ENCODE assay signal across 28 mouse cellular contexts in genomic region chr7:19447689-19448088, GRCm38 (mm10). TPM values are rescaled to one million over a fixed set of nuclear protein-coding genes. Genes with fewer than 3 reads are reported as not detected.
DNase-seq lines count a peak whose midpoint lies in the region; ATAC-seq lines count a peak whose summit lies in the region.
"Had no signal": no experiment of that assay in that cellular context is flagged by ENCODE, and none has a peak within 500 bp of the region (broad histone marks: within the 10 kb centered on the region; RNA-seq: fewer than 3 reads in every experiment).

No protein-coding gene starts in this region.

- H3K9me3 ChIP-seq in forebrain, embryonic 16.5 days (ENCODE audit: control insufficient read depth, low read length) = no peaks in the 10 kb centered on the region
- no peaks in the 10 kb centered on the region for H3K9me3 ChIP-seq in forebrain, embryonic 13.5 days (replicated peaks)
- H3K9me3 ChIP-seq: embryonic facial prominence, embryonic 10.5 days; limb, embryonic 10.5 days; liver, embryonic 15.5 days; lung, embryonic 15.5 days; megakaryocyte, embryonic 14.5 days; midbrain, embryonic 15.5 days; neural tube, embryonic 12.5 days had no signal

- WGBS in forebrain, embryonic 16.5 days = 84% methylated on average over 16 of the region's 16 CpGs
- 85% methylated on average over 16 of the region's 16 CpGs for WGBS in forebrain, embryonic 13.5 days

- H3K4me2 ChIP-seq in forebrain, embryonic 16.5 days (ENCODE audit: low read length) = no peak overlapping the region
- no peak overlapping the region for H3K4me2 ChIP-seq in forebrain, embryonic 13.5 days
- H3K4me2 ChIP-seq: heart, embryonic 11.5 days; liver, embryonic 15.5 days; lung, embryonic 15.5 days; midbrain, embryonic 15.5 days; neural tube, embryonic 12.5 days had no signal

- peak; percentile 54 to 82 for DNase-seq in layer of hippocampus, postnatal 14 days (ENCODE audit: low spot score in 2 of 2)
- DNase-seq in layer of hippocampus, adult 11-12 months (ENCODE audit: low spot score) = no peak
- DNase-seq in cerebellum, adult 18-20 months = peak; percentile 58 to 67
- peak; percentile 75 for DNase-seq in cerebellum, adult 9-11 months
- no peak for DNase-seq in spleen, postnatal 36 days (ENCODE audit: low spot score in 2 of 2)
- no peak for DNase-seq in thymus, postnatal 4 days
- DNase-seq: adrenal gland, postnatal 36 days; gastrocnemius, postnatal 14 days; heart, adult 11 months; kidney, adult 11 months; kidney, postnatal 4 days; liver; lung, postnatal 36 days; retina, postnatal 1 day; thymus, adult 2 months had no signal

- ATAC-seq in forebrain, embryonic 16.5 days = no peak
- no peak for ATAC-seq in forebrain, embryonic 13.5 days
- ATAC-seq: midbrain, embryonic 15.5 days had no signal

- H3K27me3 ChIP-seq in forebrain, embryonic 16.5 days (replicated peaks; ENCODE audit: control insufficient read depth, insufficient read depth, low read length) = no peaks in the 10 kb centered on the region
- H3K27me3 ChIP-seq in forebrain, embryonic 13.5 days = no peaks in the 10 kb centered on the region
- H3K27me3 ChIP-seq: liver, embryonic 15.5 days; lung, embryonic 15.5 days; megakaryocyte, embryonic 14.5 days; midbrain, embryonic 15.5 days; neural tube, embryonic 12.5 days had no signal

- H3K9ac ChIP-seq in forebrain, embryonic 16.5 days (replicated peaks; ENCODE audit: low read depth, low read length) = no peak overlapping the region
- no peak overlapping the region for H3K9ac ChIP-seq in forebrain, embryonic 13.5 days
- H3K9ac ChIP-seq: liver, embryonic 15.5 days; lung, embryonic 15.5 days; midbrain, embryonic 15.5 days; neural tube, embryonic 12.5 days had no signal

- no peaks in the 10 kb centered on the region for H3K4me1 ChIP-seq in forebrain, embryonic 16.5 days (replicated peaks; ENCODE audit: control insufficient read depth, insufficient read depth, low read length)
- no peaks in the 10 kb centered on the region for H3K4me1 ChIP-seq in forebrain, embryonic 13.5 days
- H3K4me1 ChIP-seq: embryonic facial prominence, embryonic 10.5 days; limb, embryonic 10.5 days; liver, embryonic 15.5 days; lung, embryonic 15.5 days; midbrain, embryonic 15.5 days; neural tube, embryonic 12.5 days had no signal

- H3K27ac ChIP-seq in forebrain, embryonic 16.5 days (ENCODE audit: low read length) = peak overlapping the region; percentile 12; the same call in 1 of the 2 replicates
- H3K27ac ChIP-seq in forebrain, embryonic 13.5 days = no peak overlapping the region
- H3K27ac ChIP-seq: embryonic facial prominence, embryonic 10.5 days; hindbrain, postnatal 0 days; limb, embryonic 10.5 days; liver, embryonic 15.5 days; lung, embryonic 15.5 days; midbrain, embryonic 15.5 days; neural tube, embryonic 12.5 days; stomach, postnatal 0 days had no signal

- no peak overlapping the region for H3K4me3 ChIP-seq in forebrain, embryonic 16.5 days (replicated peaks; ENCODE audit: low read length)
- H3K4me3 ChIP-seq in forebrain, embryonic 13.5 days = no peak overlapping the region
- H3K4me3 ChIP-seq: embryonic facial prominence, embryonic 10.5 days; limb, embryonic 10.5 days; liver, embryonic 15.5 days; lung, embryonic 15.5 days; megakaryocyte, embryonic 14.5 days; midbrain, embryonic 15.5 days; neural tube, embryonic 12.5 days had no signal

- peaks cover 14% of the 10 kb centered on the region for H3K36me3 ChIP-seq in forebrain, embryonic 16.5 days (ENCODE audit: control insufficient read depth, insufficient read depth)
- H3K36me3 ChIP-seq in forebrain, embryonic 13.5 days (ENCODE audit: poor library complexity, severe bottlenecking) = peaks cover 85% of the 10 kb centered on the region

RNA-seq across cellular contexts. Expression of gene Mark4, which starts 10.9 kb away (rescaled TPM):
- 13.8 and 17.5 TPM in 2 replicates for polyA plus RNA-seq in forebrain, embryonic 16.5 days (2015; fragmentation: Nextera tagmentation; extraction: Ambion mirVana)
- polyA plus RNA-seq in forebrain, embryonic 13.5 days (2015; fragmentation: Nextera tagmentation; extraction: Ambion mirVana) = 11.7 and 12.2 TPM in 2 replicates
- 100 to 1,000 TPM; 114 to 119 TPM for total RNA-seq in layer of hippocampus, postnatal 14 days (2021)

RNA-seq across cellular contexts. Expression of gene Exoc3l2, which starts 15.4 kb away (rescaled TPM):
- 0.11 and 0.19 TPM in 2 replicates for polyA plus RNA-seq in forebrain, embryonic 16.5 days (2015; fragmentation: Nextera tagmentation; extraction: Ambion mirVana)
- polyA plus RNA-seq in forebrain, embryonic 13.5 days (2015; fragmentation: Nextera tagmentation; extraction: Ambion mirVana) = 0.13 and 0.29 TPM in 2 replicates
- 1 to 10 TPM in 1 of 2 experiments, under 1 TPM in 1; 0.91 to 1.0 TPM for total RNA-seq in layer of hippocampus, postnatal 14 days (2021)

RNA-seq across cellular contexts. Expression of gene Ckm, which starts 43.1 kb away (rescaled TPM):
- polyA plus RNA-seq in forebrain, embryonic 16.5 days (2015; fragmentation: Nextera tagmentation; extraction: Ambion mirVana) = 0.22 and 0.66 TPM in 2 replicates
- not detected in 2 replicates for polyA plus RNA-seq in forebrain, embryonic 13.5 days (2015; fragmentation: Nextera tagmentation; extraction: Ambion mirVana)
- total RNA-seq in layer of hippocampus, postnatal 14 days (2021) = not detected
- polyA plus RNA-seq: cortical plate, adult 2 months; embryonic facial prominence, embryonic 10.5 days; limb, embryonic 10.5 days; midbrain, embryonic 15.5 days had no signal

RNA-seq across cellular contexts. Expression of gene Klc3, which starts 43.8 kb away (rescaled TPM):
- polyA plus RNA-seq in forebrain, embryonic 16.5 days (2015; fragmentation: Nextera tagmentation; extraction: Ambion mirVana) = 2.2 and 2.5 TPM in 2 replicates
- polyA plus RNA-seq in forebrain, embryonic 13.5 days (2015; fragmentation: Nextera tagmentation; extraction: Ambion mirVana) = 1.5 and 2.6 TPM in 2 replicates
- 1 to 10 TPM; 3.5 to 4.1 TPM for total RNA-seq in layer of hippocampus, postnatal 14 days (2021)

Comparison
In these comparisons a context has a peak if more than half of its experiments do, and no peak if none do; other contexts are left out.
1. DNase-seq: peak in layer of hippocampus, postnatal 14 days (2 of 2), cerebellum, adult 18-20 months (2 of 2) and cerebellum, adult 9-11 months (single experiment); none in layer of hippocampus, adult 11-12 months (single experiment), spleen, postnatal 36 days (0 of 2) and thymus, postnatal 4 days (single experiment).